Mouse (Mus musculus) bone marrow macrophage, adult 2 months (primary cell): ENCODE measurements around the gene Ltbr.

ENCODE experiments used
- CTCF ChIP-seq: IDR thresholded peaks from 2 replicates; pipeline ENCODE4 v1.5.1; 2012; ENCODE audit warnings: low read depth, mild to moderate bottlenecking, low read length, moderate library complexity
- POLR2A ChIP-seq: IDR thresholded peaks from 2 replicates; pipeline ENCODE4 v1.6.1; 2012; ENCODE audit warnings: mild to moderate bottlenecking, low read depth, low read length, borderline replicate concordance

- no peak for TF ChIP-seq CTCF
- TF ChIP-seq POLR2A = no peak
Observed at GRCm38 (mm10) chr6:125351368-125352045, 37.8 kb upstream of the Ltbr start.
